Mouse (Mus musculus) C2C12 (cell line): Measurements from ENCODE around the gene 4930539E08Rik.
A peak's percentile ranks its signal among the peaks of the same experiment; 100 is the strongest.

Experiments used
- CTCF ChIP-seq: IDR thresholded peaks from one replicate; pipeline ENCODE4 v1.5.1; 2011; ENCODE audit not compliant: control insufficient read depth, insufficient read depth, insufficient read length
- MYOG ChIP-seq: IDR thresholded peaks from one replicate; pipeline ENCODE4 v1.6.1; 2011; ENCODE audit not compliant: control insufficient read depth, insufficient read length; ENCODE audit errors: extremely low read depth
- USF1 ChIP-seq: IDR thresholded peaks from one replicate; pipeline ENCODE4 v1.6.1; 2011; ENCODE audit warnings: low read depth, mild to moderate bottlenecking, control low read depth, moderate library complexity

DNA sequence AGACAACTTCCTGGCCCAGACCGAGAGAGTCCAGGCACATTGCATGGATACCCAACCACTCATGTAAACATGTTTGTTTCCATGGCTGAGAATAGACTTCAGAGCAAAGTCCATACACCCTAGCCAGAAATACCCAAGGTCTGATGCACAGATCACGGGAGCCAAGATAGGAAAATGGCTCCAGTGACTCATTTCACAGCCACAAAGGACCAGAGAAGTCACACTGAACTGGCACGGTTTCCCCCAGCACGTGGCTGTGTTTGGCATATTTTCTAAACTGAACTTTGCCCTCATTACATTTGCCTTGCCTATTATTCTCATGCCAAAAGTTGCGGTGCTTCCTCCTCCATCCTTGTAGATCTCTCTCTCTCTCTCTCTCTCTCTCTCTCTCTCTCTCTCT is 1.9 kb downstream of the 4930539E08Rik start:
- no peak for TF ChIP-seq CTCF
- TF ChIP-seq USF1, result peak; percentile 44
- no peak for TF ChIP-seq MYOG
